Mouse (Mus musculus): ENCODE measurements at regions not wholly inside any gene's neighbourhood (a gene's known extent, or its start where the extent isn't known, plus 50 kb on each side); places are given as distances from the start of the nearest gene placed in this dataset.

- Histone ChIP-seq H3K79me2 (ENCODE audit: control insufficient read depth, insufficient read depth) (no peaks in the 10 kb centered on the region), H3ac (ENCODE audit: control insufficient read depth, insufficient read length) (no peak overlapping the region), H3K4me2 (ENCODE audit: low read depth) (no peak overlapping the region), H3K4me3 (no peak overlapping the region), H3K36me3 (ENCODE audit: control insufficient read depth, insufficient read depth) (no peaks in the 10 kb centered on the region), H3K27me3 (ENCODE audit: control insufficient read depth, insufficient read depth, insufficient read length) (no peaks in the 10 kb centered on the region)
- TF ChIP-seq TCF12 (IDR thresholded peaks at IDR 0.05; ENCODE audit: insufficient read depth, poor library complexity, severe bottlenecking) (no peak), MYOG (IDR thresholded peaks at IDR 0.05; ENCODE audit: control insufficient read depth in 1 of 3, insufficient read depth in 1 of 3, insufficient read length in 2 of 3, low read depth in 2 of 3) (no peak), CEBPB (IDR thresholded peaks at IDR 0.05; ENCODE audit: insufficient read depth, poor library complexity, severe bottlenecking) (no peak), TCF3 (IDR thresholded peaks at IDR 0.05; ENCODE audit: insufficient read length, low read depth) (no peak), SRF (IDR thresholded peaks at IDR 0.05; ENCODE audit: control insufficient read depth, insufficient read length, low read depth) (no peak), USF1 (IDR thresholded peaks at IDR 0.05; ENCODE audit: low read depth) (no peak), MYOD1 (IDR thresholded peaks at IDR 0.05; ENCODE audit: control insufficient read depth in 1 of 3, insufficient read length in 2 of 3, low read depth in 2 of 3) (no peak), MAX (IDR thresholded peaks at IDR 0.05; ENCODE audit: low read depth) (no peak), POLR2AphosphoS2 (IDR thresholded peaks at IDR 0.05; ENCODE audit: insufficient read length, low read depth) (no peak), POLR2A (IDR thresholded peaks at IDR 0.05; ENCODE audit: insufficient read length, low read depth) (no peak), REST (IDR thresholded peaks at IDR 0.05; ENCODE audit: insufficient read depth, insufficient read length) (no peak)
Measured at GRCm38 (mm10) chr15:67397269-67397668, 896.6 kb upstream of the Lrrc6 start.

- TF ChIP-seq POLR2AphosphoS2 (IDR thresholded peaks at IDR 0.05; ENCODE audit: insufficient read length, low read depth) = no peak
- no peak for TF ChIP-seq USF1 (IDR thresholded peaks at IDR 0.05; ENCODE audit: low read depth)
- no peak for TF ChIP-seq TCF12 (IDR thresholded peaks at IDR 0.05; ENCODE audit: insufficient read depth, poor library complexity, severe bottlenecking)
- no peak overlapping the region for H3K4me2 ChIP-seq (ENCODE audit: low read depth)
Measured at GRCm38 (mm10) chr15:67395114-67395513, 894.4 kb upstream of the Lrrc6 start.

GRCm38 (mm10) chr15:67391918-67392317, 891.2 kb upstream of the Lrrc6 start:
- no peaks in the 10 kb centered on the region for H3K27me3 ChIP-seq (ENCODE audit: control insufficient read depth, insufficient read depth, insufficient read length)
- TF ChIP-seq MYOD1 (IDR thresholded peaks at IDR 0.05; ENCODE audit: control insufficient read depth in 1 of 3, insufficient read length in 2 of 3, low read depth in 2 of 3) (no peak), USF1 (IDR thresholded peaks at IDR 0.05; ENCODE audit: low read depth) (no peak), POLR2A (IDR thresholded peaks at IDR 0.05; ENCODE audit: insufficient read length, low read depth) (no peak), POLR2AphosphoS2 (IDR thresholded peaks at IDR 0.05; ENCODE audit: insufficient read length, low read depth) (no peak), MYOG (IDR thresholded peaks at IDR 0.05; ENCODE audit: control insufficient read depth in 1 of 3, insufficient read depth in 1 of 3, insufficient read length in 2 of 3, low read depth in 2 of 3) (no peak), TCF12 (IDR thresholded peaks at IDR 0.05; ENCODE audit: insufficient read depth, poor library complexity, severe bottlenecking) (no peak), SRF (IDR thresholded peaks at IDR 0.05; ENCODE audit: control insufficient read depth, insufficient read length, low read depth) (no peak), MAX (IDR thresholded peaks at IDR 0.05; ENCODE audit: low read depth) (no peak), REST (IDR thresholded peaks at IDR 0.05; ENCODE audit: insufficient read depth, insufficient read length) (no peak), E2F4 (IDR thresholded peaks at IDR 0.05; ENCODE audit: insufficient read depth) (no peak), CEBPB (IDR thresholded peaks at IDR 0.05; ENCODE audit: insufficient read depth, poor library complexity, severe bottlenecking) (no peak), TCF3 (IDR thresholded peaks at IDR 0.05; ENCODE audit: insufficient read length, low read depth) (no peak)
- H3K4me2 ChIP-seq (ENCODE audit: low read depth) = no peak overlapping the region
- no peaks in the 10 kb centered on the region for H3K36me3 ChIP-seq (ENCODE audit: control insufficient read depth, insufficient read depth)
- H3ac ChIP-seq (ENCODE audit: control insufficient read depth, insufficient read length) = no peak overlapping the region
- H3K79me2 ChIP-seq (ENCODE audit: control insufficient read depth, insufficient read depth) = no peaks in the 10 kb centered on the region
- H3K4me3 ChIP-seq = no peak overlapping the region

More at GRCm38 (mm10) chr15:67395114-67395513, 894.4 kb upstream of the Lrrc6 start:
- Histone ChIP-seq H3K79me2 (ENCODE audit: control insufficient read depth, insufficient read depth) (no peaks in the 10 kb centered on the region), H3ac (ENCODE audit: control insufficient read depth, insufficient read length) (no peak overlapping the region), H3K36me3 (ENCODE audit: control insufficient read depth, insufficient read depth) (no peaks in the 10 kb centered on the region), H3K4me3 (no peak overlapping the region), H3K27me3 (ENCODE audit: control insufficient read depth, insufficient read depth, insufficient read length) (no peaks in the 10 kb centered on the region)

- no peaks in the 10 kb centered on the region for H3K79me2 ChIP-seq (ENCODE audit: control insufficient read depth, insufficient read depth)
- no peak overlapping the region for H3ac ChIP-seq (ENCODE audit: control insufficient read depth, insufficient read length)
- H3K27me3 ChIP-seq (ENCODE audit: control insufficient read depth, insufficient read depth, insufficient read length) = no peaks in the 10 kb centered on the region
- H3K36me3 ChIP-seq (ENCODE audit: control insufficient read depth, insufficient read depth) = no peaks in the 10 kb centered on the region
- TF ChIP-seq POLR2AphosphoS2 (IDR thresholded peaks at IDR 0.05; ENCODE audit: insufficient read length, low read depth) (no peak), POLR2A (IDR thresholded peaks at IDR 0.05; ENCODE audit: insufficient read length, low read depth) (no peak), TCF3 (IDR thresholded peaks at IDR 0.05; ENCODE audit: insufficient read length, low read depth) (no peak), TCF12 (IDR thresholded peaks at IDR 0.05; ENCODE audit: insufficient read depth, poor library complexity, severe bottlenecking) (no peak), MYOG (IDR thresholded peaks at IDR 0.05; ENCODE audit: control insufficient read depth in 1 of 3, insufficient read depth in 1 of 3, insufficient read length in 2 of 3, low read depth in 2 of 3) (no peak), REST (IDR thresholded peaks at IDR 0.05; ENCODE audit: insufficient read depth, insufficient read length) (no peak), SRF (IDR thresholded peaks at IDR 0.05; ENCODE audit: control insufficient read depth, insufficient read length, low read depth) (no peak), MAX (IDR thresholded peaks at IDR 0.05; ENCODE audit: low read depth) (no peak), CEBPB (IDR thresholded peaks at IDR 0.05; ENCODE audit: insufficient read depth, poor library complexity, severe bottlenecking) (no peak), E2F4 (IDR thresholded peaks at IDR 0.05; ENCODE audit: insufficient read depth) (no peak), MYOD1 (IDR thresholded peaks at IDR 0.05; ENCODE audit: control insufficient read depth in 1 of 3, insufficient read length in 2 of 3, low read depth in 2 of 3) (no peak), USF1 (IDR thresholded peaks at IDR 0.05; ENCODE audit: low read depth) (no peak)
- no peak overlapping the region for H3K4me2 ChIP-seq (ENCODE audit: low read depth)
- H3K4me3 ChIP-seq = no peak overlapping the region
Measured at GRCm38 (mm10) chr15:67388514-67388913, 887.8 kb upstream of the Lrrc6 start.

GRCm38 (mm10) chr15:67386896-67387295, 886.2 kb upstream of the Lrrc6 start:
- H3K4me2 ChIP-seq (ENCODE audit: low read depth) = no peak overlapping the region
- no peaks in the 10 kb centered on the region for H3K36me3 ChIP-seq (ENCODE audit: control insufficient read depth, insufficient read depth)
- TF ChIP-seq REST (IDR thresholded peaks at IDR 0.05; ENCODE audit: insufficient read depth, insufficient read length) = no peak
- TF ChIP-seq POLR2A (IDR thresholded peaks at IDR 0.05; ENCODE audit: insufficient read length, low read depth) = no peak
- no peak for TF ChIP-seq CEBPB (IDR thresholded peaks at IDR 0.05; ENCODE audit: insufficient read depth, poor library complexity, severe bottlenecking)
- no peak for TF ChIP-seq MAX (IDR thresholded peaks at IDR 0.05; ENCODE audit: low read depth)
- no peaks in the 10 kb centered on the region for H3K79me2 ChIP-seq (ENCODE audit: control insufficient read depth, insufficient read depth)
- no peak overlapping the region for H3ac ChIP-seq (ENCODE audit: control insufficient read depth, insufficient read length)
- H3K4me3 ChIP-seq = no peak overlapping the region
- no peaks in the 10 kb centered on the region for H3K27me3 ChIP-seq (ENCODE audit: control insufficient read depth, insufficient read depth, insufficient read length)

Measured in myocyte (in vitro differentiated cells).